ENCODE assay signal across 36 mouse cellular contexts in genomic region chr10:44062981-44063380, GRCm38 (mm10).
"Had no signal": no experiment of that assay in that cellular context is flagged by ENCODE, and none has a peak within 500 bp of the region (broad histone marks: within the 10 kb centered on the region; RNA-seq: fewer than 3 reads in every experiment).

No protein-coding gene starts in this region.

- H3K27me3 ChIP-seq: heart, embryonic 12.5 days; heart, embryonic 13.5 days; heart, embryonic 15.5 days; hindbrain, embryonic 12.5 days; hindbrain, embryonic 13.5 days; hindbrain, embryonic 15.5 days; intestine, embryonic 15.5 days; kidney, embryonic 15.5 days had no signal

- DNase-seq: heart, postnatal 10 days; heart, postnatal 14 days; heart, postnatal 36 days; heart, postnatal 4 days; kidney, adult 11 months; kidney, adult 18-20 months; kidney, adult 2 months; kidney, adult 8-10 months; kidney, adult 9 months; kidney, postnatal 10 days; kidney, postnatal 14 days; kidney, postnatal 25 days; kidney, postnatal 36 days; kidney, postnatal 4 days; layer of hippocampus, adult 9-11 months; layer of hippocampus, postnatal 36 days had no signal

- ATAC-seq: hindbrain, embryonic 16.5 days; hindbrain, postnatal 0 days; inflammation-experienced regulatory T-cells, adult 6 months; intestine, embryonic 15.5 days; intestine, embryonic 16.5 days; intestine, postnatal 0 days had no signal

- H3K4me2 ChIP-seq: heart, embryonic 11.5 days; heart, embryonic 12.5 days; heart, embryonic 13.5 days; heart, embryonic 15.5 days; hindbrain, embryonic 12.5 days; hindbrain, embryonic 13.5 days; hindbrain, embryonic 14.5 days; hindbrain, embryonic 15.5 days; intestine, embryonic 15.5 days; kidney, embryonic 15.5 days had no signal

- H3K27ac ChIP-seq: heart, embryonic 10.5 days; heart, embryonic 13.5 days; heart, embryonic 15.5 days; hindbrain, embryonic 10.5 days; hindbrain, embryonic 12.5 days; hindbrain, embryonic 13.5 days; hindbrain, embryonic 14.5 days; hindbrain, embryonic 15.5 days; hindbrain, postnatal 0 days; intestine, embryonic 15.5 days; kidney, embryonic 15.5 days; kidney, postnatal 0 days; layer of hippocampus, adult 2 months; left cerebral cortex, adult 2 months had no signal

- H3K4me3 ChIP-seq: heart, embryonic 10.5 days; heart, embryonic 12.5 days; heart, embryonic 13.5 days; heart, embryonic 15.5 days; hindbrain, embryonic 10.5 days; hindbrain, embryonic 12.5 days; hindbrain, embryonic 13.5 days; hindbrain, embryonic 15.5 days; intestine, embryonic 15.5 days; kidney, embryonic 15.5 days; layer of hippocampus, adult 2 months; left cerebral cortex, adult 2 months had no signal

- H3K9me3 ChIP-seq: heart, embryonic 10.5 days; heart, embryonic 12.5 days; heart, embryonic 13.5 days; heart, embryonic 15.5 days; hindbrain, embryonic 10.5 days; hindbrain, embryonic 12.5 days; hindbrain, embryonic 13.5 days; hindbrain, embryonic 15.5 days; intestine, embryonic 15.5 days; kidney, embryonic 15.5 days had no signal

- H3K9ac ChIP-seq: heart, embryonic 12.5 days; heart, embryonic 13.5 days; heart, embryonic 15.5 days; hindbrain, embryonic 12.5 days; hindbrain, embryonic 13.5 days; hindbrain, embryonic 14.5 days; hindbrain, embryonic 15.5 days; intestine, embryonic 15.5 days; kidney, embryonic 15.5 days had no signal

- H3K36me3 ChIP-seq: heart, embryonic 10.5 days; heart, embryonic 12.5 days; heart, embryonic 13.5 days; heart, embryonic 15.5 days; hindbrain, embryonic 10.5 days; hindbrain, embryonic 12.5 days; hindbrain, embryonic 13.5 days; hindbrain, embryonic 15.5 days; intestine, embryonic 15.5 days; kidney, embryonic 15.5 days had no signal

- H3K4me1 ChIP-seq: heart, embryonic 10.5 days; heart, embryonic 12.5 days; heart, embryonic 13.5 days; heart, embryonic 15.5 days; hindbrain, embryonic 10.5 days; hindbrain, embryonic 12.5 days; hindbrain, embryonic 13.5 days; hindbrain, embryonic 15.5 days; intestine, embryonic 15.5 days; kidney, embryonic 15.5 days had no signal
